Mouse (Mus musculus): ENCODE data around the gene Arhgef39.

DNA sequence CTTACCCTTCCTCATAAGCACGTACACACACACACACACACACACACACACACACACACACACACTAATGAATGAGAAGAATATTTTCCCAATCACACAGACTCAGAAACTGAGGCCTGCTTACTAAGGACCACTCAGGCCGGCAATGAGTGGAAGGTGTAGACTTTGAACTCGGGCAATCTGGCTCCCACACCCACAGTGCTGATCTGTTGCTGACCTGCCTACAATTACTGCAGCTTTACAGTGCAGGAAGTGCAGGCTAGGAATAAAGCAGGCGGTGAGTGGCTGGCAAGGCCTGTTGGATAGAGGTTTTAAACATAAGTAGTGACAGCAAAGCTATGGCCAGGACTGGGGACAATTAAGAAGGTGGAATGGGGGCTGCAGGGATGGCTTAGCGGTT lies 18.5 kb downstream of the Arhgef39 start:
- TF ChIP-seq CTCF (IDR thresholded peaks at IDR 0.05; ENCODE audit: extremely low read depth, insufficient read length, insufficient replicate concordance, low read depth, low read length) = no peak
- TF ChIP-seq POLR2A (IDR thresholded peaks at IDR 0.05; ENCODE audit: low read depth, low read length) = no peak
